Mouse (Mus musculus) frontal cortex, postnatal 10 days (tissue): ENCODE results near the gene Nap1l1.
"Not testable (repeated sequence)": the region's sequence is repeated elsewhere in the genome, so short reads cannot be mapped to it uniquely, and the experiment has no call there.

Experiments
- DNase-seq, 2 experiments: peaks; one replicate each; pipeline ENCODE4 v3.0.0; 2022; ENCODE audit warnings: low spot score in 2 of 2, mixed read lengths in 1 of 2

Gene Nap1l1

GRCm38 (mm10) chr10:111479599-111479998 is 6.6 kb downstream of the Nap1l1 start:
- no peak for DNase-seq

- DNase-seq = no peak
Measured at GRCm38 (mm10) chr10:111482654-111483053, 9.6 kb downstream of the Nap1l1 start.

- DNase-seq = no peak
Measured at GRCm38 (mm10) chr10:111484079-111484478, 11.1 kb downstream of the Nap1l1 start.

GRCm38 (mm10) chr10:111488793-111489192 is 15.8 kb downstream of the Nap1l1 start:
- DNase-seq = no peak

- not testable (repeated sequence) for DNase-seq
Measured at GRCm38 (mm10) chr10:111490079-111490478, 17.1 kb downstream of the Nap1l1 start.

GRCm38 (mm10) chr10:111495888-111496287 is 22.9 kb downstream of the Nap1l1 start:
- DNase-seq = no peak

GRCm38 (mm10) chr10:111499892-111500291 is 26.9 kb downstream of the Nap1l1 start:
- no peak for DNase-seq

- DNase-seq = peak in 1 of 2 experiments; percentile 73
Measured at GRCm38 (mm10) chr10:111503071-111503470, 30.0 kb downstream of the Nap1l1 start.

- no peak for DNase-seq
Measured at GRCm38 (mm10) chr10:111503716-111504115, 30.7 kb downstream of the Nap1l1 start.

- DNase-seq = no peak
Measured at GRCm38 (mm10) chr10:111504606-111505005, 31.6 kb downstream of the Nap1l1 start.

GRCm38 (mm10) chr10:111505406-111505805 is 32.4 kb downstream of the Nap1l1 start:
- no peak for DNase-seq

GRCm38 (mm10) chr10:111506101-111506925 is 33.3 kb downstream of the Nap1l1 start, which contains the start of gene Phlda1:
Phlda1 (plus strand) TSS chr10:111506286.
- peak; percentile 85 to 92 for DNase-seq

- DNase-seq = peak in 1 of 2 experiments; percentile 45
Measured at GRCm38 (mm10) chr10:111506926-111507459, 34.0 kb downstream of the Nap1l1 start.

- peak; percentile 38 to 62 for DNase-seq
Measured at GRCm38 (mm10) chr10:111507460-111508211, 34.6 kb downstream of the Nap1l1 start.

GRCm38 (mm10) chr10:111508324-111509080 is 35.5 kb downstream of the Nap1l1 start:
- DNase-seq = no peak

- no peak for DNase-seq
Measured at GRCm38 (mm10) chr10:111509103-111509784, 36.2 kb downstream of the Nap1l1 start.

GRCm38 (mm10) chr10:111509981-111510380 is 37.0 kb downstream of the Nap1l1 start:
- DNase-seq = no peak

- DNase-seq = no peak
Measured at GRCm38 (mm10) chr10:111510798-111511197, 37.8 kb downstream of the Nap1l1 start.

- DNase-seq = no peak
Measured at GRCm38 (mm10) chr10:111512036-111512568, 39.1 kb downstream of the Nap1l1 start.

GRCm38 (mm10) chr10:111514282-111514885 is 41.4 kb downstream of the Nap1l1 start:
- DNase-seq = no peak
